Mouse (Mus musculus): ENCODE results near the gene Tmprss11c.

DNA sequence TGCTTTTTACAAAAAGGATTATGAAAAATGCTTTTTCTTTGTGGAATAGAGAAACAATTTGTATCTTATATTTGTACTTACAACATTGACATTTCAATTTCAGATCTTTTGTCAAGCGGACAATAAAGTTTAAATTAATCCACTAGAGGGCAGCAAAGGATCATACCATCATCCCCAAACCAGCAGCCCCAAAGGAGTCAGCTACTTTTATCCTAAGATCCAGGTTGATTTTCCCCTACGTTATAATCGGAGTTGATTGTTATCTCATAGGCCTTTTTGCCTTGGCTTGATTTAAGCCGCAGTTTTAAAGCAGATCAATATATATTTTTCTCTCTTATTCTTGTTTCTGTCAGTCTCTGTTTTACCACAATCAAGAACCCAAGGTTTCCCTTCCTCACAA is 97.8 kb downstream of the Tmprss11c start:
- TF ChIP-seq CTCF (IDR thresholded peaks at IDR 0.05; ENCODE audit: low read depth, low read length) (peak; percentile 27; the same call in 1 of the 2 replicates), POLR2A (IDR thresholded peaks at IDR 0.05; ENCODE audit: extremely low read depth, insufficient read depth, low read length) (no peak)
